Mouse (Mus musculus) ES-Bruce4 (cell line): ENCODE measurements at regions not wholly inside any gene's neighbourhood (a gene's known extent, or its start where the extent isn't known, plus 50 kb on each side); places are given as distances from the start of the nearest gene placed in this dataset.

ENCODE experiments used
- CTCF ChIP-seq: IDR thresholded peaks from one replicate; pipeline ENCODE4 v1.8.1; 2011; ENCODE audit warnings: low read depth, low read length
- EP300 ChIP-seq: IDR thresholded peaks from 2 replicates; pipeline ENCODE4 v1.6.1; 2011; ENCODE audit warnings: low read depth, low read length; ENCODE audit not compliant: insufficient read depth
- POLR2A ChIP-seq: IDR thresholded peaks from one replicate; pipeline ENCODE4 v1.8.1; 2011; ENCODE audit warnings: low read length; ENCODE audit not compliant: insufficient read depth

GRCm38 (mm10) chr11:66835864-66836263, 75.9 kb upstream of the Pirt start:
- TF ChIP-seq POLR2A: no peak
- no peak for TF ChIP-seq CTCF
- TF ChIP-seq EP300: no peak
